Mouse (Mus musculus): ENCODE results near the gene Ccdc85c.

- no peak for TF ChIP-seq POLR2A (IDR thresholded peaks at IDR 0.05; ENCODE audit: low read depth, low read length)
- no peak for TF ChIP-seq CTCF (IDR thresholded peaks at IDR 0.05; ENCODE audit: extremely low read depth, insufficient read length, insufficient replicate concordance, low read depth, low read length)
Measured at GRCm38 (mm10) chr12:108171336-108171735, 103.9 kb downstream of the Ccdc85c start.
